Mouse (Mus musculus) hindbrain, embryonic 10.5 days (tissue): ENCODE measurements at regions not wholly inside any gene's neighbourhood (a gene's known extent, or its start where the extent isn't known, plus 50 kb on each side); places are given as distances from the start of the nearest gene placed in this dataset.

ENCODE experiments used
- DNase-seq: peaks from one replicate; pipeline ENCODE4 v3.0.0-alpha.2; 2017; ENCODE audit warnings: low spot score
- H3K27ac ChIP-seq: fragments of 300-500 bp; sonication (generic); 2 replicates; pipeline ENCODE4 v1.5.1; 2016; ENCODE audit warnings: mild to moderate bottlenecking, moderate library complexity
- H3K27me3 ChIP-seq: fragments of 300-500 bp; sonication (generic); 2 replicates; pipeline ENCODE4 v1.6.1; 2016; ENCODE audit warnings: mild to moderate bottlenecking; ENCODE audit not compliant: poor library complexity, insufficient read depth, severe bottlenecking
- H3K36me3 ChIP-seq: fragments of 300-500 bp; sonication (generic); 2 replicates; pipeline ENCODE4 v1.6.1; 2016; ENCODE audit warnings: mild to moderate bottlenecking, moderate library complexity
- H3K4me1 ChIP-seq: fragments of 300-500 bp; sonication (generic); replicated peaks from 2 replicates; pipeline ENCODE4 v1.6.1; 2016; ENCODE audit warnings: mild to moderate bottlenecking
- H3K4me3 ChIP-seq: fragments of 300-500 bp; sonication (generic); 2 replicates; pipeline ENCODE4 v1.5.1; 2016; ENCODE audit warnings: mild to moderate bottlenecking, moderate library complexity
- H3K9me3 ChIP-seq: fragments of 300-500 bp; sonication (generic); 2 replicates; pipeline ENCODE4 v1.6.1; 2016; ENCODE audit warnings: mild to moderate bottlenecking, moderate library complexity
- WGBS: fragments of 180-500 bp; shearing (Covaris S2); methylation state at CpG from one replicate; pipeline ENCODE4 v1.1.7; 2016; 5-methylcytosine and 5-hydroxymethylcytosine counted together

DNA sequence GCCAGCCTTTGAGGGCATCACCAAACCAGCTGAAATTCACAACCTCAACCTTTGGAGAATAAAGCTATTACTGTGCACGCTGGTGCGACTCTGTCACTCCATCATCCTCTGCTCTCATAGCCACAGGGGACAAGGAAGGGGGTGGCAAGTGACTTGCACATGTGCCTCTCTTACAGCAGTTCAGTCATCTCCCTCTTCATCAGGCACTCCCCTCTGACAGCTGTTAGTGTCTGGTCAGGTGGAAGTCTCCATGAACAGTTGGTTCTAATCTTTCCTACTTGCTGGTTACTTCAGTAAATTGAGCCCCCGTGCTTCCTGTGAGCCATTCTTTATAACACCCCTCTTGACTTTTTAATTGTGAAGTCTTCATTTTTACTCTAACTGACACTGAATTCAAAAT, 214.6 kb downstream of the Ube2cbp start:
- no peak for DNase-seq
- Histone ChIP-seq H3K36me3 (no peaks in the 10 kb centered on the region), H3K9me3 (no peaks in the 10 kb centered on the region), H3K27me3 (no peaks in the 10 kb centered on the region), H3K27ac (no peak overlapping the region), H3K4me3 (no peak overlapping the region), H3K4me1 (no peaks in the 10 kb centered on the region)
- WGBS: 85% methylated on average over 3 of the region's 3 CpGs

DNA sequence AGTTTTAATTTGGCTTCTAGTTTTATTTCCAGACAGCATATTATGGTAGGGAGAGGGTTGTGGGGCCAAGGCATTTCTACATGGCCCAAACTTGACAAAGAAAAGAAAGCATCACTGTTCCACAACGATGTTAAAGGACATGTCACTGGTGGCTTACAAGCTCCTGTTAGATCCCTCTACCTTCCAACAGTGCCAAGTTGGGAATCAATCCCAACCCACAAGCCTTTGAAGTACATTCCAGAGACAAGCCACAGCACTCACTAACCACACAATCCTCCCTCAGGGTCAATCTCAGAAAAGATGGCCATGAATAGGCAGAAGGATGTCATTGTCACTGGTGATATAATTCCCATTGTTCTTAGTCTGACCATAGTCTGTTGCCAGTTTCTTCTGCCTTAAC, 213.4 kb downstream of the Ube2cbp start:
- Histone ChIP-seq H3K4me3 (no peak overlapping the region), H3K36me3 (no peaks in the 10 kb centered on the region), H3K27ac (no peak overlapping the region), H3K4me1 (no peaks in the 10 kb centered on the region), H3K27me3 (no peaks in the 10 kb centered on the region), H3K9me3 (no peaks in the 10 kb centered on the region)
- WGBS: 88% methylated on average over 1 of the region's 1 CpGs
- no peak for DNase-seq
